Mouse (Mus musculus) E14TG2a.4 (cell line): Measurements from ENCODE around the gene Ccdc149.

Experiments used
- CTCF ChIP-seq: conservative IDR thresholded peaks from 2 replicates; pipeline ENCODE4 v1.5.1; 2014; ENCODE audit warnings: low read length
- NANOG ChIP-seq: IDR thresholded peaks from 2 replicates; pipeline ENCODE4 v1.6.1; 2014; ENCODE audit warnings: borderline replicate concordance, low read length, mixed read lengths
- POU5F1 ChIP-seq: IDR thresholded peaks from 2 replicates; pipeline ENCODE4 v1.6.1; 2014; ENCODE audit warnings: low read length, borderline replicate concordance

DNA sequence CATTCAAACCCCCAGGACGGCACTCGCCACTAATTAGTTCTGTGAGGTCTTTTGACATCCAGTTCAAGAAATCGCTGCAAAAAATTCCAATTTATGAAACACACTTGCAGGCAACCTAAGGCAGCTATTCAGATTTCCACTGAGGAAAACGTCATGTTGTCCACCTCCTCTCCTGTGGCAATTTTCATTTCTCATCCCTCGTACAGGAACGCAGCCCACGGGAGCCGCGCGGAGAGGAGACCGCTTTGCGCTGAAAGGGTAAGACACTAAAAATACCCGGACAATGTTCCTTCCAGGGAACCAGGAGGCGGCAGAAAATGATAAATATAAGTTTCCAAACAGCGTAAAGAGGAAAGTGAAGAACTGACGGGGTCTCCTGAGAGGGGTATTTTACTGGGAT, 79.8 kb downstream of the Ccdc149 start:
- TF ChIP-seq CTCF (no peak), NANOG (no peak), POU5F1 (no peak)
